Mouse (Mus musculus) B cell, adult 62 days (primary cell): ENCODE results near the gene Sowahb. TPM values are rescaled to one million over a fixed set of nuclear protein-coding genes. Genes with fewer than 3 reads are reported as not detected.

Experiments used
- total RNA-seq: library from RNA; stranded (reverse); gene quantifications from 4 replicates; pipeline ENCODE4 v1.2.4, GENCODE M21; 2023

Gene Sowahb
- 0.18 TPM in 1 of 4 replicates, not detected in the others for total RNA-seq

GRCm38 (mm10) chr5:93044584-93045370 lies at the start of gene Sowahb:
TSS of gene Sowahb (minus strand) at chr5:93045022.

GRCm38 (mm10) chr5:93092857-93093622 lies 48.2 kb upstream of the Sowahb start, which contains the start of gene Sept11:
TSS of gene Sept11 (plus strand) at chr5:93093437.

Other genes starting within 250 kb of the Sowahb start
- 111 to 128 TPM (median 121 TPM) in 4 replicates for gene Sept11, start 48.4 kb upstream of the Sowahb start, total RNA-seq
- 149 to 172 TPM (median 158 TPM) in 4 replicates for gene Ccni, start 161.5 kb upstream of the Sowahb start, total RNA-seq
- gene 2010109A12Rik, start 161.5 kb upstream of the Sowahb start, total RNA-seq = 0.66 to 2.5 TPM (median 2.2 TPM) in 4 replicates
- 64.5 to 69.2 TPM (median 67.9 TPM) in 4 replicates for gene Ccng2, start 222.2 kb upstream of the Sowahb start, total RNA-seq